Mouse (Mus musculus) hindbrain, embryonic 16.5 days (tissue): Measurements from ENCODE around the gene Magi1. TPM values are rescaled to one million over a fixed set of nuclear protein-coding genes. Genes with fewer than 3 reads are reported as not detected.

Experiments used
- ATAC-seq: fragments of 200-750 bp; cut with Nextera tagmentation; 2 replicates; pipeline ENCODE4 v1.8.0; 2017; ENCODE audit warnings: moderate TSS enrichment, moderate library complexity
- H3K27ac ChIP-seq: fragments of 300-500 bp; sonication (generic); 2 replicates; pipeline ENCODE4 v1.5.1; 2014; ENCODE audit warnings: low read depth, mild to moderate bottlenecking, control low read depth, low read length, moderate library complexity
- H3K27me3 ChIP-seq: fragments of 300-500 bp; sonication (generic); replicated peaks from 2 replicates; pipeline ENCODE4 v1.6.1; 2014; ENCODE audit warnings: low read length; ENCODE audit not compliant: control insufficient read depth, insufficient read depth
- H3K36me3 ChIP-seq: fragments of 300-500 bp; sonication (generic); 2 replicates; pipeline ENCODE4 v1.6.1; 2014; ENCODE audit warnings: mild to moderate bottlenecking, low read length, moderate library complexity, mixed read lengths; ENCODE audit not compliant: control insufficient read depth, insufficient read depth
- H3K4me1 ChIP-seq: fragments of 300-500 bp; sonication (generic); 2 replicates; pipeline ENCODE4 v1.6.1; 2014; ENCODE audit warnings: low read depth, low read length; ENCODE audit not compliant: control insufficient read depth, insufficient read depth
- H3K4me2 ChIP-seq: fragments of 300-500 bp; sonication (generic); 2 replicates; pipeline ENCODE4 v1.6.1; 2014; ENCODE audit warnings: mild to moderate bottlenecking, low read length, control low read depth, moderate library complexity
- H3K4me3 ChIP-seq: fragments of 300-500 bp; sonication (generic); 2 replicates; pipeline ENCODE4 v1.5.1; 2014; ENCODE audit warnings: mild to moderate bottlenecking, low read length, control low read depth, moderate library complexity
- H3K9ac ChIP-seq: fragments of 300-500 bp; sonication (generic); 2 replicates; pipeline ENCODE4 v1.6.1; 2014; ENCODE audit warnings: low read depth, mild to moderate bottlenecking, control low read depth, low read length, moderate library complexity
- H3K9me3 ChIP-seq: fragments of 300-500 bp; sonication (generic); 2 replicates; pipeline ENCODE4 v1.6.1; 2014; ENCODE audit warnings: mild to moderate bottlenecking, low read length, moderate library complexity; ENCODE audit not compliant: control insufficient read depth
- WGBS: fragments of 180-500 bp; shearing (Covaris S2); extraction: QIAGEN DNeasy Blood & Tissue Kit; methylation state at CpG from one replicate; pipeline ENCODE4 v1.1.7; 2014; 5-methylcytosine and 5-hydroxymethylcytosine counted together
- polyA plus RNA-seq: library from polyadenylated mRNA; unstranded; fragments of >200 nt; fragmentation: Nextera tagmentation; extraction: Ambion mirVana; gene quantifications from 2 replicates; pipeline ENCODE4 v1.2.1, GENCODE M21; 2015

Magi1 gene
- polyA plus RNA-seq, 1 experiment from 2014 or later: 27.7 TPM

DNA sequence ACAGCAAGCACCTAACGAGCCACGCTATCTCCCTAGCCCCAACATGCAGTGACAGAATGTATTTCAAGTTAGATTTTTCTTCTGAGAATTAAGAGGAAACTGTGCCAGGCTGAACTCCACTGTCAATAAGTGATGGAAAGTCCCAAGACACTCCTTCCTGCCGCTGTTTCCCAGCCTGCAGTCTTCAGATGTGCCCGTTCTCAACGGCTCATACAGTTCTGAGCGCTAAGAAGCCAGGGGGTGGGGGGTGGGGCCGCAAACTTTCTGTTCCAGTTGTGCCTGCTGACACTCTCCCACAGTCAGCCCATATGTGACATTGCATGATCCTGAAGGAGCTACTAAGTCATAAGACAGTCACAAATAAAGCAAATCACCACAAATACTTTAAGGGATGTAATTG is 61.5 kb downstream of the Magi1 start:
- no peak for ATAC-seq
- H3K27me3 ChIP-seq: no peaks in the 10 kb centered on the region
- WGBS: 58% methylated on average over 7 of the region's 7 CpGs

DNA sequence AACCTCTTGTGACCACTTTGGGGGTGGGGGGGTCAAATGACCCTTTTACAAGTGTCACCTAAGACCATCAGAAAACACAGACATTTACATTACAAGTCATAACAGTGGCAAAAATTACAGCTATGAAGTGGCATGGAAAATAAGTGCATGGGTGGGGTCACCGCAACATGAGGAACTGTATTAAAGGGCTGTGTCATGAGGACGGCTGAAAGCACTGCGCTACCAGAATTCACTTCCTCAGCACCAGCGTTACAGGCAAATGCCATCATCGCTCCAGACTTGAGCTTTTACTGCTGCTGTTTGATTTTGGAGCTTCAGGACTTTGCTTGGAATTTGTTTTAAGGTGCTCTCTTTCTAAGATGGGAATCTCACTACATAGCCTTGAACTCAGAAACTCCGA is 62.0 kb downstream of the Magi1 start:
- Histone ChIP-seq H3K4me1 (no peaks in the 10 kb centered on the region), H3K9ac (no peak overlapping the region), H3K4me2 (no peak overlapping the region), H3K36me3 (no peaks in the 10 kb centered on the region), H3K4me3 (no peak overlapping the region), H3K9me3 (no peaks in the 10 kb centered on the region), H3K27ac (no peak overlapping the region), H3K27me3 (no peaks in the 10 kb centered on the region)
- no peak for ATAC-seq
- 91% methylated on average over 6 of the region's 6 CpGs for whole genome bisulfite sequencing

More for the DNA sequence above, 61.5 kb downstream of the Magi1 start:
- Histone ChIP-seq H3K36me3 (no peaks in the 10 kb centered on the region), H3K4me1 (no peaks in the 10 kb centered on the region), H3K4me3 (no peak overlapping the region), H3K27ac (no peak overlapping the region), H3K9ac (no peak overlapping the region), H3K9me3 (no peaks in the 10 kb centered on the region), H3K4me2 (no peak overlapping the region)

DNA sequence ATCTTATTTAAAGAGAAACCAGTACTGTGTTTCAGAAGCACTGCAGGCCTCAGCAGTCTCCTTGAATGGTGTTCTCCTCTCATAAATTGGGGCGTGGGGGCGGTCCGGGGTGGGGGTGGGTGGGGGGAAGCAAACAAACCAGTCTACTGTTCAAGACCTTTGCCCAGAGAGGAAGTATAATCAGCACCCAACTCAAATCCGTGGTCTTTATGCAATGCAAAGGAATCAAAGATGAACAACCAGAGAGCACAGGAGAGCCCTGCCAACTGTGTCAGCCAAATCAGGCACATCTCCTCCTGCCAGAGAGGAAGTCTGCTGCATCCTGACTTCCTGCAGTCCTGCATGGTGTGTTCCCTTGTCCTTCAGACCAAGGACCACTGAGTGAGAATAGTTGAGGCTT is 65.6 kb downstream of the Magi1 start:
- no peak for ATAC-seq
- Histone ChIP-seq H3K36me3 (no peaks in the 10 kb centered on the region), H3K4me1 (no peaks in the 10 kb centered on the region), H3K4me2 (no peak overlapping the region), H3K27ac (no peak overlapping the region), H3K9me3 (no peaks in the 10 kb centered on the region), H3K9ac (no peak overlapping the region), H3K27me3 (no peaks in the 10 kb centered on the region), H3K4me3 (no peak overlapping the region)
- 82% methylated on average over 4 of the region's 4 CpGs for WGBS

- 96% methylated on average over 4 of the region's 4 CpGs for WGBS
- Histone ChIP-seq H3K36me3 (no peaks in the 10 kb centered on the region), H3K9me3 (no peaks in the 10 kb centered on the region), H3K4me2 (no peak overlapping the region), H3K27ac (no peak overlapping the region), H3K4me1 (no peaks in the 10 kb centered on the region), H3K27me3 (no peaks in the 10 kb centered on the region), H3K9ac (no peak overlapping the region), H3K4me3 (no peak overlapping the region)
- ATAC-seq: no peak
Measured at GRCm38 (mm10) chr6:94215834-94216233, 67.9 kb downstream of the Magi1 start.

DNA sequence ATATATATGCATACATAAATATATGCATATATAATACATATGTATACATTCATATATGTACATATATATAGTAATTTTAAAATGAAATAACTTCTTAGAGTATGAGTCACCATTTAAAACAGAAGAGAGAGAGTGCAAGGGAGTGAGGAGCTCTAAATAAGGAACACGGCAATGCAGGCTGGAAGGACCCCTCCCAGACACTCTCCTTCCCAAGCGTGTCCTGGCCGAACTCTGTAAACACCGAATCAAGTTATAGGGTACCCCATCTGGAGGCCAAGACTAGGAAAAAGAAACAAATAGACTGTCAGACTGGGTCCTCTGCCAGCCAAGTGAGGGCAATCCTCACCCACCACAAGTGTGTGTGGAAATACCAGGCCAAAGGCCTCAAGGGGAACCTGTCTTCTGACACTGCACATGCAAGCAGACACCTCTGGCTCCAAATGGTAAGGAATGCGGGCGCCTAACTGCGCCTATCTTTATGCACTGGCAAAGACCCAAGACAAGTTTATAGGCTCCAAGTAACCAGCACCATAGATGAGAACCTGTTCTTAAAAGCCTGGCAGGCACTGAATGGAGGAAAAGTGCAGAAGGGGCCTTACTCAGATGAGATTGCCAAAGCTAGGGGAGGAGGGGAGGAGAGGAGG is 68.7 kb downstream of the Magi1 start:
- H3K9ac ChIP-seq: no peak overlapping the region
- 82% methylated on average over 7 of the region's 7 CpGs for WGBS
- H3K27me3 ChIP-seq: no peaks in the 10 kb centered on the region
- H3K4me1 ChIP-seq: no peaks in the 10 kb centered on the region
- no peak overlapping the region for H3K27ac ChIP-seq
- no peak overlapping the region for H3K4me2 ChIP-seq
- no peak for ATAC-seq
- H3K36me3 ChIP-seq: no peaks in the 10 kb centered on the region
- no peaks in the 10 kb centered on the region for H3K9me3 ChIP-seq
- no peak overlapping the region for H3K4me3 ChIP-seq

DNA sequence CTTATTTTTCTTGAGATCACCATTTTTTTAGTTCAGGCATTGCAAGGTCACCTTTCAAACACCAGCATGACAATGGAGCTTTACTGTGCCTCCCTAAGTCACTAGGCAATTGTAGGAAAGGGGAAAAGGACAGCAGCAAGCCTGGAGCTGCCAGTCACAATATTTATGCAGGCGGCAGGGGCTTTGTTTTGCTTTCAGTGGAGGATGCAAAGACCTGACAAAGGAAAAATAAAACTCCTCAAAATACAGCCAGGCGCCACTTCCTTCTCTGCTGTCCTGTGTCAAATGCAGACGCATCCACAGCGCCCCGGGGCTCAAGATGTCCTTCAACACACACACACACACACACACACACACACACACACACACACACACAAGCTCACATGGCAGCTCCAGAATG is 77.8 kb downstream of the Magi1 start:
- H3K9ac ChIP-seq: no peak overlapping the region
- no peaks in the 10 kb centered on the region for H3K9me3 ChIP-seq
- no peak overlapping the region for H3K27ac ChIP-seq
- ATAC-seq: no peak
- no peaks in the 10 kb centered on the region for H3K27me3 ChIP-seq
- no peaks in the 10 kb centered on the region for H3K36me3 ChIP-seq
- WGBS: 20% methylated on average over 5 of the region's 5 CpGs
- 0 out of 2 replicates have a peak, but pooled peaks cover 2% of the 10 kb centered on the region for H3K4me1 ChIP-seq
- H3K4me2 ChIP-seq: no peak overlapping the region
- H3K4me3 ChIP-seq: no peak overlapping the region

- H3K27me3 ChIP-seq: no peaks in the 10 kb centered on the region
- no peak for ATAC-seq
- 0 out of 2 replicates have a peak, but pooled peaks cover 2% of the 10 kb centered on the region for H3K4me1 ChIP-seq
- no peaks in the 10 kb centered on the region for H3K36me3 ChIP-seq
- H3K4me2 ChIP-seq: no peak overlapping the region
- no peak overlapping the region for H3K27ac ChIP-seq
- H3K9me3 ChIP-seq: no peaks in the 10 kb centered on the region
- H3K4me3 ChIP-seq: no peak overlapping the region
- H3K9ac ChIP-seq: no peak overlapping the region
- WGBS: 67% methylated on average over 5 of the region's 5 CpGs
Measured at GRCm38 (mm10) chr6:94203642-94204145, 80.0 kb downstream of the Magi1 start.

DNA sequence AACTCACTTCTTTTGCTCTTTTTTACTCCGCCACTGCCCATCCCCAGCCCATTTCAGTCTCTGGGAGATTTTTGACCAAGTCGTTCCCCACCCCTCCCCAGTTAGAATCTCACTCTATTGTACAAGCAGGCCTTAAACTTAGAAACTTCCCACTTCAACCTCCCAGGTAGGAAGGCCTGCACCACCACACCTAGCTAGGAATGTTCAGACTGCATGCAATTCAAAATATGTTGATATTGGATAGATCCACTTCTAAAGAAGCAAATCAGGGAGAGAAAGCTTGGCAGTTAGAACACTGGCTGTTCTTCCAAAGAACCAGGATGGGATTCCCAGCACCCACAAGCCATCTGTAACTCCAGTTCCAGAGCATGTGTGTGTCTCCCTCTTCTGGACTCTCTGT is 81.8 kb downstream of the Magi1 start:
- Histone ChIP-seq H3K4me3 (no peak overlapping the region), H3K9ac (no peak overlapping the region), H3K4me2 (no peak overlapping the region), H3K9me3 (no peaks in the 10 kb centered on the region), H3K36me3 (no peaks in the 10 kb centered on the region), H3K27ac (no peak overlapping the region), H3K4me1 (0 out of 2 replicates have a peak, but pooled peaks cover 2% of the 10 kb centered on the region), H3K27me3 (no peaks in the 10 kb centered on the region)
- 96% methylated on average over 2 of the region's 2 CpGs for WGBS
- no peak for ATAC-seq

- Histone ChIP-seq H3K4me1 (no peaks in the 10 kb centered on the region), H3K36me3 (no peaks in the 10 kb centered on the region), H3K27ac (no peak overlapping the region), H3K4me3 (no peak overlapping the region), H3K9ac (no peak overlapping the region), H3K27me3 (no peaks in the 10 kb centered on the region), H3K9me3 (no peaks in the 10 kb centered on the region), H3K4me2 (no peak overlapping the region)
- 64% methylated on average over 3 of the region's 3 CpGs for WGBS
- no peak for ATAC-seq
Measured at GRCm38 (mm10) chr6:94200910-94201309, 82.8 kb downstream of the Magi1 start.
